Mouse (Mus musculus) thymus, postnatal 14 days (tissue): ENCODE data around the gene Tlcd1.
"Not testable (repeated sequence)": the region's sequence is repeated elsewhere in the genome, so short reads cannot be mapped to it uniquely, and the experiment has no call there.

ENCODE experiments used
- DNase-seq: peaks from one replicate; pipeline ENCODE4 v3.0.0; 2021

Tlcd1 gene

DNA sequence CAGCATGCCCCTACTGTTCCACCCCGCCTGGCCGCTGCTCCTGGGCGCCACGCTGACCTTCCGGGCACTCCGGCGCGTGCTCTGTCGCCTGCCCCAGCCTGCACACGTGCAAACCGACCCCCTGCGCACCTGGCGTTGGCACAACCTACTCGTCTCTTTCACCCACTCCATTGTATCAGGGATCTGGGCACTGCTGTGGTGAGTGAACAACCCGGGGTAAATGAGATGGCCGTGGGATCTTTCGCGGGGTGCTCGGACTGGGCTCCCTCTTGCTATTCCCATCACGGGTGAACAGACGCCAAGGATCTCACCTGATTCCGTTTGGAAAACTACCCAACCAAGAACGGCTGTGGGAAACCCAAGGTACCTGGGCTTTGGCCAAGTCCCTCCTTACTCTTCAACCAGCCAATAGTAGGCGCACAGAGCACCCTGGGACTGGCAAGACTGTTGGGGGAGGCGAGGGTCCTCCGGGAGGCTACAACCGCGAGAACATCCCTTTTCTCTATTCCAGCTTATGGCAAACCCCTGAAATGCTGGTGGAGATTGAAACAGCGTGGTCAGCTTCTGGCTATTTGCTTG lies 2.4 kb downstream of the Tlcd1 start:
- DNase-seq = peak; percentile 50

DNA sequence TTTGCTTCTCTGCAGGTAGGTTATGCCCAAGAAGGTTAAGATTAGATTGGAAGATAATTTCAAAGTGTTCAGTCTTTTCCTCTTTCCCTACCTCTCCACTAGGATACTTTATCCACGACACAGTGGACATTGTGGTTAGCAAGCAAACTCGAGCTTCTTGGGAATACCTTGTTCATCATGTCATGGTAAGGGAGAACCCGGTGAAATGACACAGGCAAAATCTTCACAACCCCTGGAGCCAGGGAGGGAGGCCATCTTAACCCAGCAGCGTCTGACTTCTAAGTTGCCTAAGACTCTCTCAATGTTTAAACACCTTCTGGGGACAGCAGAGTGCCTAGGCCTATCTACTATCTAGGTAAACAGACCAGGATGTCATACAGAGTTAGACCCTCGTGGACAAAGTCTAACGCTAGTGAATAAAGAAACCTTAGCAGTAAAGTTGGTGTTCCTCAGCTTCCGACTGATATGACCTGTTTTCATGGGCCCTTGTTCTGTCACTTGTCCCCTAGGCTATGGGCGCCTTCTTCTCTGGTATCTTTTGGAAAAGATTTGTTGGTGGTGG lies 3.0 kb downstream of the Tlcd1 start:
- no peak for DNase-seq

DNA sequence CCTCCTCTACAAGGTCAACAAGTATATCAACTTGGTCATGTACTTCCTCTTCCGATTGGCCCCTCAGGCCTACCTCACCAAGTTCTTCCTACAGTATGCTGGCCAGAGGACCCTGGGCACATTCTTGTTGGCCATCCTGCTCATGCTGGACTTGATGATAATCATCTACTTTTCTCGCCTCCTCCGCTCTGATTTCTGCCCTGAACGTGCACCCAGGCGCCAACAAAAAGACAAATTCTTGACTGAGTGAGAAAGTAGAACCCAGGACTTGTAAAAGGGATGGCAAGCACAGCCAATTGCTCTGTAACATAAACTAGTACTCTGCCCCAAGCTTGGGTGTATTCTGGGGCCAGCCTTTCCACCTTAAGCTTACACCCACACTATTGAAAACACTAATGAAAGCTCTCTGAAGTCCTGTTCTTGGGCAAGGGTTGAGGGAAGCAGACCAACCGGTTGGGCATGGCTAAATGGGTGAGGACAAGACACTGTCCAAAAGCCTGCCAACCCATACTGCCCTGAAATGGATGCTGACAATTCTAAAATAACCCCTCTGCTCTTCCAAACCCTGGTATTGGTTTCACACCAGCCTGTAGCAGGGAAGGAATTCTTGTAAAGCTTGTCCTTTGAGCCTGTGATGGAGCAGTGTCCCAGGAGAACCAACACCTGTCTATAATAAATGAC lies 3.7 kb downstream of the Tlcd1 start:
- no peak for DNase-seq

DNA sequence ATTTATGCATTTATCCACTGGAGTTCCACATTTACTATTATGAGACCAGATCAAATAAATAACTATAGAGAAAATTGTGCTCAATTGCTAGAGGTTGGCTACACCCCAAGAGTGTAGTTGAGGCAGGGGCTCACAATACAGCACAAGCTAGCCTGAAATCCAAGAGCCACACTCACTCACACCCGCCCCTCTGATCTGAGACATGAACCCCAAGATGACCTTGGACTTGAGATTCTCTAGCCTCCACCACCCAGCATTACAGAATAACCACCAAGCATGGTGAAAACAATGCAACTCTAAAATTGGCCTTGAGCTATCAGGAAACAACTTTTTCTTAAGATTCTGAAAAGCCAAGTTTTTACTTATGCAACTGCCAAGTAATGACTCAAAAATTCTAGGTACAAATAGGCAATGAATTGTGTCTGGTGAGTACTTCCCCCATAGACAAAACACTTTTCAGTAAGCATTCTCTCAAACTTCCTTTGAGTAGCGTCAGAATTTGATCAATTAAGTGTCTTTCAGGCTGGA lies 5.4 kb downstream of the Tlcd1 start:
- no peak for DNase-seq

DNA sequence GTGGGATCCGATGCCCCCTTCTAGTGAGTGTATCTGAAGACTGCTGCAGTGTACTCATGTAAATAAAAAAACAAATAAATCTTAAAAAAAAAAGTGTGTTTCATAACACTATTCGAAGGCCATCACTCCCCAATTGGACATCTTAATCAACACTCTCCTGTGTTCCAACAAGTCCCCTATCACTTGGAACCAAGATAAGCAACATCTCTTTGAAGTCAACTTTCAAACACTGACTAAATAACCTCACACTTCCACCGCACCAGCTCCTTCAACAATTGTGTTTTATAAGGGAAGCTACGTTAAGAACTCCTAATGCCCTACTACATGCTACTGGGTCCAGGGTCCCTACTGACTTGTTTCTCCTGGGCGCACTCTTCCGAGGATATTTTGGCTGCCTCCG lies 5.9 kb downstream of the Tlcd1 start:
- DNase-seq = no peak

DNA sequence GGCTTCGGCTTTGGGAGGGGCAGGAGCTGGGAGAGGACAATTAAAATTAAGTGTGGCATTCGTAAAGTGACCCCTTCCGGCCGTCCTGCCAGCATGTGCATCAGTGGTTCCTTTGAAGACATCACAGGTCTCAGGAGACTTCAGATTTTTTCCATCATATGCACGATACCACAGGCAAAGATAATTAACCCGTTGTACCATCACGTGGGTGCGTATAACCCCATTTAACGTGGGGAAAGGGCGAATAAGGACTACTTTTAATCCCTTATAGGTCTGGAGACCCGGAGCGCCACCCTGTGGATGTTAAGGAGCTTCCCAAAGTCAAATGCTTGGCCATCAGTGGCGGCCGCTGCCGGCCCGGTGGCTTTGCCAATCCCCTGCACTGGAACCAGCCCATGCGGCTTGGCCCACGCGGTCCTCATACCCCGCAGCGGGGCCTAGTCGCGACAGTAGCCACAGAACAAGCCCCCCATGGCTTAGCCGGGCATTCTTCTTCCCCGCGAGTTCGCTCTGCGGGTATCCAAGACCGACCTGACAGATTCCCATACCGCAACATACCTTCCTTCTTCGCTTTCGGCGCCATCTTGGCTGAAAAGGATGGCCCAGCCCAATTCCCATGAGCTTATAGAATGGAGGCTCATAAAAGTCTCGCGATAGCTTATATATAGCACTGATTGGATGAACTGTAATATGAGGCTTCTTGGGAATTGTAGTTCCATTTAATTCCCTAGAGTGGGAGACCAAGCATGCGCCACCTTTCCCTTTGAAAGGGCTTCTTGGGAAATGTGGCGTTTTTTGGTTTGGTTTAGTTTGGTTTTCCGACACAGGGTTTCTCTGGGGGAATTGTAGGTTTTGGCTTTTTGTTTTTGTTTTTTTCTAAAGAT lies 6.7 kb downstream of the Tlcd1 start, which contains the start of gene Rpl23a:
Gene Rpl23a (minus strand): TSS at position 624 of the 884 bp plus-strand sequence.
- peak; percentile 80 for DNase-seq

DNA sequence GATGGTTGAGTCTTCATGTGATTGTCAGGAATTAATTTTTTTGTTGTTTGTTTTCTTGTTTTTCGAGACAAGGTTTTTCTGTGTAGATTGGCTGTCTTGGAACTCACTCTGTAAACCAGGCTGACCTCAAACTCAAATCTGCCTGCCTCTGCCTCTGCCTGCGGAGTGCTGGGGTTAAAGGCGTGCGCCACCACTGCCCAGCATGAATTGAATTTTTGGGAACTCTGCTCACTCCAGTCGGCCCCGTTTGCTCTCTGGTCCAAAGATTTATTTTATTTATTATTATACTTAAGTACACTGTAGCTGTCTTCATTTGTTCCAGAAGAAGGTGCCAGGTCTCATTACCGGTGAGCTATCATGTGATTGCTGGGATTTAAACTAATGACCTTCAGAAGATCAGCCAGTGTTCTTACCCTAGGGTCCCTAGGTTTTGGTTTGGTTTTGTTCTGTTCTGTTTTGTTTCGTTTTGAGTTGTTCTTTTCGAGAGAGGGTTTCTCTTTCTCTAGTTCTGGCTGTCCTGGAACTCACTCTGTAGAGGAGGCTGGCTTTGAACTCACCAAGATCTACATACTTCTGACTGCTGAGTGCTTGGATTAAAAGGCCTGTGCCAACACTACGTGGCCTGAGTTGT lies 7.5 kb downstream of the Tlcd1 start:
- DNase-seq = no peak

DNA sequence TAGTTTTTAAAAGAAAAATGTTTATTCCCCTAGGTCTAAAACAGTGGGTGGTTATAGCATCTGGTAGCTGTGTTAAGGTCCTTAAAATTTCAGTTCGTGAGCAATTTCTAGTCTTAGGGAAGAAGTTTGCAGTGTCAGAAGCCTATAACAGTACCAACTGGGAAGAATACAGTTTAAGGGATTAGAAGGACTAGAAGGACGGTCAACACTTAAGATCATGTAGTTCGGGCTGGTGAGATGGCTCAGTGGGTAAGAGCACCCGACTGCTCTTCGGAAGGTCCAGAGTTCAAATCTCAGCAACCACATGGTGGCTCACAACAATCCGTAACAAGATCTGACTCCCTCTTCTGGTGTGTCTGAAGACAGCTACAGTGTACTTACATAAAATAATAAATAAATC lies 8.2 kb downstream of the Tlcd1 start:
- DNase-seq = not testable (repeated sequence)

DNA sequence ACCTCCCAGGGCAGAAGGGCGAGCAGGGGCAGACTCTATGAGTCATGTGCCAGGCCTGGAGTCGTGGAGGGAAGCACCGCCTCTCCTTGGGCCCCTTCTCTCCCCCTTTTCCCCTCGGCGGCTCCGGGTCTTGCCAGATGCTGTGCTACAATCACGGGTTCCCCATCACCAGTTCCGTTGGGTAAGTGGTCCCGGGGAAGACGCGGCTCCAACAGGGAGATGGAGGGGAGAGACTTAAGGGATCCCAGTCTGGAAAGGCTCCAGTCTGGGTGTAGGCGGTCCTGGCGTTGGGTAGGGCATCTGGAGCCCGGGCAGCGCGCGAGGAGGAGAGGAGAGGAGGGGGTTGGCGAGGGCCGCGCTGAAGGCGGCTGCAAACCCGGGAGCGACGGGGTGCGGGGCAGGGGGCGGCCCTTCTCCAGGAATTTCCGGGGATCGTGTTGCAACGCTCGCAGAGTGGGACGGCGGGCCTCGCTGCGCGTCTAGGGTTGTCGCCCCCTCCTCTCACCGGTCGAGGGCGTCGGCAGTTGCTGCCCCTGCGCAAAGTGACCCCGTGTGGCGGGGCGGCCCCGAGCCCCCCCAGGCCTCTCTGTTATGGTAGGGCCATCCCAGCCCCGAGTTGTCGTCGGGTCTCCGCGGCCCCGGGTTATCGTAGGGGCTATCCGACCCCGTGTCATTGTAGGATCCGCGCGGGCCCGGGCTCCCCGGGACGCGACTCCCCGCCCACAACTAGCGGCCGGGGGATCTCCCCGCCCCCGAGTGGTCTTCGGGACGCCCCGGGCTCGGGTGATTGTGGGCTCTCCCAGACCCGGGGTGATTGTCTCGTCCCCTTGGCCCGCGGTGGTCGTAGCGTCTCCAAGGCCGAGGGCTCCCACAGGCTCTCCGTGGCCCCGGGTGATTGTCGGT lies 12.1 kb downstream of the Tlcd1 start, which contains the start of gene Rab34:
Gene Rab34 (plus strand): TSS at position 100 of the 903 bp plus-strand sequence.
- peak; percentile 22 for DNase-seq

DNA sequence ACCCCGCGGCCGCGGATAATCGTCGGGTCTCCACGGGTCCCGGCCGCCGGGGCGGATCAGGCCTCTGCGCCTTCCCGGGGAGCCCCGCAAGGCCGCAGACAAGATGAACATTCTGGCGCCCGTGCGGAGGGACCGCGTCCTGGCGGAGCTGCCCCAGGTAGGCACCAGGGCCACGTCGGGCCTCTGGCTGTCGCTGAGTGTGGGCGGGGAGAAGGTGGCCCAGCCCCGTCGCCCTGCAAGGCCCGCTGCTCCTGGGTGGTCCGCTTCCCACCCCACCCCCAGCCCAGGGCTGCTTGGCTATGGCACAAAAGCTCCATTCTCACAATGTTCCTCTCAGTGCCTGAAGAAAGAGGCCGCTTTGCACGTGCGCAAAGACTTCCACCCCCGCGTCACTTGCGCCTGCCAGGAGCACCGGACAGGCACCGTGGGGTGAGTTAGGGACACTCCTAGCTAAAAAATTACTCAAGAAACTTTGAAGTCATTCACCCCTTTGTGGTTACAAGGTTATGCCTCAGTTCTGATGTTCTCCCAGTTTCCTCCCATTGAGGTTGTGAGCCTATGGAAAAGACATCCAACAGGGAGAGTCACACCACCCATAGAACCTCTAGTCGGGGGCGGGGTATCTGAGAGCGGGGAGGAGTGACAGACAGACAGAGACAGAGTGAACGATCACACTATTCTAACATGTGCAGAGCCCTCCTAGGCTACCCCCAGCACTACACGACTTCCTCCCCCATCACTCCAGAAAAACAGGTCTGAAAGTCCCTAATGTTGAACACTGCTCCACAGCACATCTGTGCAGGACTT lies 12.9 kb downstream of the Tlcd1 start:
- DNase-seq = no peak

DNA sequence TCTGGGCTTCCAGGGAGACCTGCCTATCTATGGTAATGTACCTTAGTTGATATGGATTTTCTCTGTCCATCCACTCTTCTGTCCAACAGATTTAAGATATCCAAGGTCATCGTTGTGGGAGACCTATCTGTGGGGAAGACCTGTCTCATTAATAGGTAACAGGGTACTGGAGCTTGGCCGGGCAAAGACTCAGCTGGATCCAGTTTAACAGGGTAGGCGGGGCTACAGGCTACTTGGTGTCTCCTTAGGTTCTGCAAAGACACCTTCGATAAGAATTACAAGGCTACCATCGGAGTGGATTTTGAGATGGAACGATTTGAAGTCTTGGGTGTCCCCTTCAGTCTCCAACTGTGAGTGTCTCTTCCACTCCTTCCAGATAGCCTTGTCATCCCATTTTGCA lies 13.5 kb downstream of the Tlcd1 start:
- no peak for DNase-seq

DNA sequence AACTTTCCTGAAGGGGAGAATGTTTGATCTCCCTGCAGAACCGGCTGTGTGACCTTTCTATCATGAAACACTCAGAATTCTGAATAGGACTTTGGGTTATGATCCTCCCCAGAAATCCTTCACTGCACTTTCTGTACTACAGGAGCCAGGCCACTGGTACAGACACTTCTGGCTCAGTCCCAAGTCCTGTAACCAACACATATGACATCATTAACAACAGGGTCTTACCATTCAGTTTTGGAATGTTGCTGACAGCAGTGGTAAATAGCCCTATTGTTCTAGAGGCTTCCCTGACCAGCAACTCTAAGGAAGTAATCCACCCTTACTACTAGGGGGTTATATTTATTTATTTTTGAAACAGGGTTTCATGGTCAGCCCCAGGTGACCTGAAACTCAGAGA lies 16.6 kb downstream of the Tlcd1 start, which contains the start of gene Proca1:
Gene Proca1 (plus strand): TSS at position 280 of the 400 bp plus-strand sequence.
- no peak for DNase-seq

DNA sequence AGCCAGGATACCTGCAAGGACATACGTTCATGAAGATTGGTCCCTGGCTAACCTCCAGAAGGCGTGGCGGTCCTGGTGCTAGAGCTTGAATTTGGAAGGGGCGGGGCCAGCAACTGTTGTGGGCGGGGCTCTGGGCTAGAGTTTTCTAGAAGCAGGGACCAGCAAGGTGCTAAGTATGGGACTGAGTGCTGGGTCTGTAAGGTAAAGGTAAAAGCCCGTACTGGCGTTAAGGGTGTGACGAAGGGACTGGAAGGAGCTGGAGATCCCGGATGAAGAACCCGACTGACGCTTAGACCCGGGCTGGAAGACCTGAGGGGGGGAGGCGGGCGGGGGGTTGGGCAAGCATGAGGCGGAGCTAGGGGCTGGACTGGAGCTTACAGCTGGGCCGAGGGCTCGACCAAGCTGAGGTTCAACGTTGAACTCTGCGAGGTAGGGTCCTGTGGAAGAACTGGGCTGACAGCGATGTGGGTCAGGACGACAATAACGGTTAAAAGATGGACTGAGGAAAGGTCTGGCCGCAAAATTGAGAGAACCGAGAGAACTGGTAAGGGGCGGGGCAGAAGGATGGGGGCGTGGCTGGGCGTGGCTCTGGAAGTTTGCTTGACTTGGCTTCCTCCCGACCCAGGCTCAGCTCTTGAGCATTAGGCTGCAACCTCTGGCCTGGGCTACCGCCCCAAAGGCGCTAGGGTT lies 18.0 kb downstream of the Tlcd1 start:
- DNase-seq = peak; percentile 64

DNA sequence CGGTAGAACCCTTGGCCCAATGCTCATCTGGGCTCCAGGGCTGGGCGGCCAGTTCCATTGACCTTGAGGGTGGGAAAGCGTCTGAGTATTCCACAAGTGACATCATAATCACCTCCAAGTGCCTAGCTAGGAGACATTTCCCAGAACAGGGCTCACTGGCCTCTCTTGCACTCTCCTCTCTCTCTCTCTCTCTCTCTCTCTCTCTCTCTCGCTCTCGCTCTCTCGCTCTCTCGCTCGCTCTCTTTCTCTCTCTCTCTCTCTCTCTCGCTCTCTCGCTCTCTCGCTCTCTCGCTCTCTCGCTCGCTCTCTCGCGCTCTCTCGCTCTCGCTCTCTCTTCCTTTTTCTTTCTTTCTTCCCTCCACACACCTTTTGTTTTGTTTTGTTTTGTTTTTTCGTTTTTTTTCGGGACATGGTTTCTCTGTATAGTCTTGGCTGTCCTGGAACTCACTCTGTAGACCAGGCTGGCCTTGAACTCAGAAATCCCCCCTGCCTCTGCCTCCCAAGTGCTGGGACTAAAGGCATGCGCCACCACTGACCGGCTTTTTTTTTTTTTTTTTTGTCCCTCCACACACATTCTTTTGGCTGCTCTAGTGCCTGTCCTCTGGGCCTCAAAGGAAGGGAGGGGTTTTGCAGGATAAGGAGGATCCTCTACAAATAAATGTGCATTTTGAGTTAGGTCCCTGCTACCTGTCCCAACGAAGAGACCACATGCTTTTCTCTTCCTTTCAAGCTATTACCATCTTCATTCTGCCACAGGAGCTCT lies 18.8 kb downstream of the Tlcd1 start:
- no peak for DNase-seq

DNA sequence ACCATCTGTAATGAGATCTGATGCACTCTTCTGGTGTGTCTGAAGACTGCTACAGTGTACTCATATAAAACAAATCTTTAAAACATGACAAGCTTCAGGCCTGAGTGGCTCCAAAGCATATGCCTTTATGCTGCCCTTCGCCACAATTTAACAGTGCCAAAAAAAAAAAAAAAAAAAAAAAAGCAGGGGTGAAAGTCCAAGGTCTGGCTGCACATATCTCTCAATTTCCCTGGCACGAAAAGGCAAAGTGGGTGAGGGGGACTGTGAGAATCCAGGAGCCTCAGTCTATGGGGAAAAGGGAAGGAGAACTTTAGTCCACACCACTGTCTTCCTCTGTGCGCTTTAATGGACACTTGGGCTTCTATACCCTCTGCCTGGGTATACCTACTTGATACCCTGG lies 25.9 kb downstream of the Tlcd1 start:
- no peak for DNase-seq

DNA sequence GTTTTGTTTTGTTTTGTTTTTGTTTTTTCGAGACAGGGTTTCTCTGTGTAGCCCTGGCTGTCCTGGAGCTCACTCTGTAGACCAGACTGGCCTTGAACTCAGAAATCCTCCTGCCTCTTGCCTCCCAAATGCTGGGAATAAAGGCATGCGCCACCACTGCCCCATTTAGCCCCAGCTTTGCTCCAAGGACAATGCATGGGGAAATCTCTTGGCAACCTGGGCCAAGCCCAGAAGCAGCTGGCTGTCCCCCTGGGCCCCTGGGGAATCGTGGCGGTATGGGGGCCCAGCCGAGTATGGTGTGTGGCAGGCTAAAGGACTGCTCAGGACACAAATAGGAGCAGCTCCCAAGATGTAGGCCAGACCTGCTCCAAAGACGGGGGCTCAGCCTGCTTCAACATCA lies 27.8 kb downstream of the Tlcd1 start:
- no peak for DNase-seq

DNA sequence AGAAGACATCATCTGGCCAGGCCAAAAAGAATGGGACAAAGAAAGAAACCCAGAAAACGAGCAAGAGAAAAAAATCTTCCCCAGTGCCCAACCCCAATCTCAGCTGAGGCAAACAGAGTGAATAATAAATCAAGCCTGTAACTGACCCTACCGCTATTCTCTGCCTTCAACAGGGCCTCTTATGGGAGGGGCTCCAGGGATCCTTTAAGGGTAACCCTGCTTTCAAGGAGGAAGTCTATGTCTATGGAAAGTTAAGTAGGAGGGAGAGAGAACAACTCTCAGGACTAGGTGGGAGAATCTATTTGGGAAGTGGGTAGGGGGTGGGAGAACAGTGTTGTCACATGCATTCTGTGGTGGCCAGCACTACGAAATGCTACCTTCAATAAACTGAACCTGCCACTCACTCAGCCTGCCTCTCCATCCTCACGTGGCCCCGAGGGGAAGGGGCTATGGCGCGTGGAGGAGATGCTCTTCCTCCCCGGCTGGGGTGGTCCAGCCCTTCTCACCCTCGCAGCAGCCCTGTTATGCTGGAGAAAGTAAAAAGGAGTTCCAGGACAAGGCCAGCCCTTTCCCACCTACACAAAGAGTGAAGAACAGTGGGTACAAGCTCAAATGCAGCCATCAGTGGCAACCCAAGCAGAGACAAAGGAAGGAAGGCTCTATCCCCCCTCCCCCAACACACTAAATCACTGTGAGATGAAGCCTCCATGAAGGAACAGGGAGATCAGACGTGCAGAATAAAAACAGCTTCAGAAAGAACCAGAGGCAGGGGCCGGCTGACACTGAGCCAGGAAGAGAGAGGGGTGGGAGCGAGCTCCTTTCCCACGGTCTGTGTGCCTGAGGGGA lies 29.1 kb downstream of the Tlcd1 start:
- DNase-seq = no peak

DNA sequence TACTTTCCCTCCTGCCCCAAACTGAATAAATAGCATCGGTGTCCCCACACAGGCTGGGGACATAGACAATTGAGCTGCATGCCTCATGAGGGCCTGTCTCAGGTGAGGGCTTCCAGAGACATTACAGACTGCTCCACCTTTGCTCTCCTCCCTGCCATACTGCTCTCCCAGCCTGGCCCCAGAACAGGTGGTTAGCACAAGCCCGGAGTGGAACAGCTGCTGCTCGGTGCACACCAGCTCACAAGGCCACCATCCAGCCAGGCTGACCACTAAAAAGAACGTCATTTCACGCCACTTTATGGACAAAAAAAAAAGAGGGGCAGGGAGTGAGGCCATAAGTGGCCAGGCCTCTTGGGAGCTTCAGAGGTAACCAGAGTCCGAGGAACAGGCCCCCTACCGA lies 30.7 kb downstream of the Tlcd1 start:
- DNase-seq = no peak
